8 mouse cellular contexts compared by ENCODE assay signal in genomic region chr8:11632406-11632805, GRCm38 (mm10). TPM values are rescaled to one million over a fixed set of nuclear protein-coding genes. Genes with fewer than 3 reads are reported as not detected.
A peak's percentile ranks its signal among the peaks of the same experiment; 100 is the strongest.
DNase-seq lines count a peak whose midpoint lies in the region; ATAC-seq lines count a peak whose summit lies in the region.

No protein-coding gene starts in this region.

- H3K4me1 ChIP-seq in forebrain, embryonic 10.5 days, result peaks cover 48% of the 10 kb centered on the region
- peaks cover 43% of the 10 kb centered on the region for H3K4me1 ChIP-seq in forebrain, embryonic 15.5 days
- H3K4me1 ChIP-seq in heart, embryonic 14.5 days (ENCODE audit: control insufficient read depth in 2 of 2, insufficient read depth in 2 of 2, low read length in 2 of 2), result peaks cover 9 to 44% of the 10 kb centered on the region in 2 experiments

- no peak overlapping the region; the same call in 1 of the 2 replicates for H3K4me2 ChIP-seq in forebrain, embryonic 15.5 days (replicated peaks)
- H3K4me2 ChIP-seq in heart, embryonic 14.5 days (ENCODE audit: low read length), result peak overlapping the region; percentile 77

- H3K9me3 ChIP-seq in forebrain, embryonic 10.5 days, result no peaks in the 10 kb centered on the region
- H3K9me3 ChIP-seq in forebrain, embryonic 15.5 days, result no peaks in the 10 kb centered on the region
- H3K9me3 ChIP-seq in heart, embryonic 14.5 days (ENCODE audit: control insufficient read depth, low read length), result no peaks in the 10 kb centered on the region

- ATAC-seq in forebrain, embryonic 15.5 days (replicated peaks), result no peak
- no peak for ATAC-seq in heart, embryonic 14.5 days (ENCODE audit: insufficient number of reproducible peaks, insufficient read depth, low FRiP score, low read depth)

- peaks cover 66% of the 10 kb centered on the region for H3K36me3 ChIP-seq in forebrain, embryonic 10.5 days (replicated peaks)
- H3K36me3 ChIP-seq in forebrain, embryonic 15.5 days, result peaks cover 32% of the 10 kb centered on the region
- peaks cover 40% of the 10 kb centered on the region for H3K36me3 ChIP-seq in heart, embryonic 14.5 days (ENCODE audit: control insufficient read depth, insufficient read depth, low read length)

- WGBS in forebrain, embryonic 10.5 days, result 76% methylated on average over 2 of the region's 2 CpGs
- 3% methylated on average over 2 of the region's 2 CpGs for WGBS in forebrain, embryonic 15.5 days
- 2% methylated on average over 2 of the region's 2 CpGs for WGBS in heart, embryonic 14.5 days

- H3K27me3 ChIP-seq in forebrain, embryonic 10.5 days (ENCODE audit: poor library complexity, severe bottlenecking), result no peaks in the 10 kb centered on the region
- no peaks in the 10 kb centered on the region for H3K27me3 ChIP-seq in forebrain, embryonic 15.5 days
- no peaks in the 10 kb centered on the region for H3K27me3 ChIP-seq in heart, embryonic 14.5 days (ENCODE audit: control insufficient read depth, insufficient read depth, low read length)

- no peak for DNase-seq in forebrain, embryonic 10.5 days (ENCODE audit: extremely low spot score, low spot score)
- peak; percentile 92 for DNase-seq in adrenal gland, postnatal 14 days
- peak; percentile 75 to 81 for DNase-seq in kidney, postnatal 36 days
- peak; percentile 84 for DNase-seq in ovary, adult 18-20 months (ENCODE audit: low spot score)
- no peak for DNase-seq in spleen, postnatal 4 days (ENCODE audit: low spot score in 2 of 2)
- DNase-seq in thymus, postnatal 4 days, result no peak

- no peak overlapping the region for H3K9ac ChIP-seq in forebrain, embryonic 15.5 days (replicated peaks)
- H3K9ac ChIP-seq in heart, embryonic 14.5 days (ENCODE audit: low read length), result peak overlapping the region; percentile 99

- peak overlapping the region; percentile 79; the same call in 1 of the 2 replicates for H3K4me3 ChIP-seq in forebrain, embryonic 10.5 days
- H3K4me3 ChIP-seq in forebrain, embryonic 15.5 days, result no peak overlapping the region
- no peak overlapping the region; a peak in 1 of 4 replicates for H3K4me3 ChIP-seq in heart, embryonic 14.5 days (ENCODE audit: control insufficient read depth in 1 of 2, insufficient read depth in 1 of 2, low read depth in 1 of 2, low read length in 2 of 2)

- no peak overlapping the region for H3K27ac ChIP-seq in forebrain, embryonic 10.5 days
- no peak overlapping the region for H3K27ac ChIP-seq in forebrain, embryonic 15.5 days (replicated peaks)
- H3K27ac ChIP-seq in heart, embryonic 14.5 days (replicated peaks in 1 of 2; ENCODE audit: control insufficient read depth in 1 of 2, insufficient read depth in 1 of 2, low read depth in 2 of 2, low read length in 2 of 2), result peak overlapping the region; percentile 74 to 77

RNA-seq across cellular contexts. Expression of gene Ankrd10, which starts 3.2 kb away (rescaled TPM):
- 127 and 129 TPM in 2 replicates for polyA plus RNA-seq in forebrain, embryonic 10.5 days (2016; fragmentation: Nextera tagmentation; extraction: Ambion mirVana)
- 119 and 121 TPM in 2 replicates for polyA plus RNA-seq in forebrain, embryonic 15.5 days (2015; fragmentation: Nextera tagmentation; extraction: Ambion mirVana)
- total RNA-seq in adrenal gland, postnatal 14 days (2021), result 57.2 and 61.8 TPM in 2 replicates
- 69.1 and 73.8 TPM in 2 replicates for polyA plus RNA-seq in heart, embryonic 14.5 days (2014; fragmentation: Nextera tagmentation; extraction: Ambion mirVana)

Comparison
In these comparisons a context has a peak if more than half of its experiments do, and no peak if none do; other contexts are left out.
1. DNase-seq: peak in adrenal gland, postnatal 14 days (single experiment), kidney, postnatal 36 days (2 of 2) and ovary, adult 18-20 months (single experiment); none in forebrain, embryonic 10.5 days (single experiment), spleen, postnatal 4 days (0 of 2) and thymus, postnatal 4 days (single experiment).
2. H3K27ac ChIP-seq: peak in heart, embryonic 14.5 days (2 of 2); none in forebrain, embryonic 10.5 days (single experiment) and forebrain, embryonic 15.5 days (single experiment).